Mouse (Mus musculus) erythroblast, embryonic 14.5 days (primary cell): ENCODE measurements around the gene Mical3. TPM values are rescaled to one million over a fixed set of nuclear protein-coding genes. Genes with fewer than 3 reads are reported as not detected.
A peak's percentile ranks its signal among the peaks of the same experiment; 100 is the strongest.

ENCODE experiments used
- H3K27me3 ChIP-seq: 2 replicates; pipeline ENCODE4 v1.6.1; 2012; ENCODE audit warnings: inconsistent platforms; ENCODE audit not compliant: control insufficient read depth
- H3K36me3 ChIP-seq: 2 replicates; pipeline ENCODE4 v1.6.1; 2012; ENCODE audit warnings: mild to moderate bottlenecking, inconsistent platforms; ENCODE audit not compliant: control insufficient read depth
- H3K4me1 ChIP-seq: 2 replicates; pipeline ENCODE4 v1.6.1; 2012; ENCODE audit warnings: inconsistent platforms; ENCODE audit not compliant: control insufficient read depth
- H3K4me3 ChIP-seq: replicated peaks from 2 replicates; pipeline ENCODE3; 2012; ENCODE audit warnings: moderate library complexity, mild to moderate bottlenecking, inconsistent platforms
- H3K9me3 ChIP-seq: 2 replicates; pipeline ENCODE4 v1.6.1; 2012; ENCODE audit warnings: low read length, inconsistent platforms, mixed read lengths; ENCODE audit not compliant: control insufficient read depth
- GATA1 ChIP-seq: IDR thresholded peaks from 2 replicates; pipeline ENCODE4 v1.6.1; 2012; ENCODE audit warnings: low read length, inconsistent platforms, mixed read lengths
- TAL1 ChIP-seq: IDR thresholded peaks from 3 replicates; pipeline ENCODE4 v1.6.1; 2012; ENCODE audit warnings: low read length, inconsistent platforms, mixed read lengths
- polyA plus RNA-seq: library from polyadenylated mRNA; stranded (reverse); fragments of >175 nt; gene quantifications from 2 replicates; pipeline ENCODE4 v1.2.3, GENCODE M21; 2012

The Mical3 gene
- polyA plus RNA-seq, 1 experiment = 11.0 TPM

DNA sequence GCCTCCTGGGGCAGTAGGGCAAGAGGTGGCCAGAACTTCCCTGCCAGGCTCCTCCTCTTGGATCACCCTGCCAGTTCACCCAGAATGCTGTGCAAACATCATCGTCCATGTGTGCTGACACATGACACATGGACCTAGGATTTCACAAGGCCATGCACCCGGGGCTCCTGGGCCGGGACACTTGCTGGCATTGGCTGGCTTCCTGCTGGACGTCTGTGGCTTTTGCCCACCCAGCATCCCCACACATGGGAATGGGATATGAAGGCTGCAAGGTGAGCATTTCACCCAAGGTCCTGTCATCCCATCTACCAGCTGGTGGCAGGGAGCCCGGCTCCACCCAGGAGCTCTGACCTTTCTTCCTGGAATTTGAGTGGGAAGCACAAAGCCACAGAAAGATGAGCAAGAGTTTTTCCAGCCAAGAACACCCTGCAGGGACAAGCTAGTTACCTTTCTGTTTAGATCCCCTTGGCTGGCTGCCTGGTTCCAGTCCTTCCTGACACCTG, 8.0 kb downstream of the Mical3 start:
- no peaks in the 10 kb centered on the region; the same call in 1 of the 2 replicates for H3K4me1 ChIP-seq
- H3K36me3 ChIP-seq = no peaks in the 10 kb centered on the region
- TF ChIP-seq TAL1 = no peak
- no peak for TF ChIP-seq GATA1
- H3K4me3 ChIP-seq = no peak overlapping the region
- H3K9me3 ChIP-seq = no peaks in the 10 kb centered on the region
- H3K27me3 ChIP-seq = peaks cover 2% of the 10 kb centered on the region; the same call in 1 of the 2 replicates

DNA sequence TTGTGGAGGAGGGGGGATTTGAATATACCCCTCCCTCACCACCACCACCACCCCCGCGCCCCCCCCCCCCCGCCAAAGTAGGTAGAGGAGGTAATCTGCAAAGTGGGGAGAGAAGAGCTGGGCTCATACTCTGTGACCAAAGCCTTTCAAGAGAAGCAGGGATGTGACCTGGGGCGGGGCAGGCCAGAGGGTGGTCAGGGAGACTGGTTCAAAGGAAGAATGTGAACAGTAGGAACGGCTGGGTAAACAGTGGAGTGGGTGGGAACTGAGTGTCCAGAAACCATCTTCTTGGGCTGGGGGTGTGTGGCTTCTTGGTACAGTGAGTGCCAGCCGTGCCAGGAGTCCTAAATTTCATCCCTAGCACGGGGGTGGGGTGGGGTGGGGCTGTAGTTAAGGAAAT, 10.0 kb downstream of the Mical3 start:
- Histone ChIP-seq H3K27me3 (no peaks in the 10 kb centered on the region), H3K4me1 (peaks cover 4% of the 10 kb centered on the region), H3K4me3 (no peak overlapping the region), H3K36me3 (no peaks in the 10 kb centered on the region), H3K9me3 (peaks cover 3% of the 10 kb centered on the region)
- TF ChIP-seq GATA1 = no peak
- TF ChIP-seq TAL1 = no peak

DNA sequence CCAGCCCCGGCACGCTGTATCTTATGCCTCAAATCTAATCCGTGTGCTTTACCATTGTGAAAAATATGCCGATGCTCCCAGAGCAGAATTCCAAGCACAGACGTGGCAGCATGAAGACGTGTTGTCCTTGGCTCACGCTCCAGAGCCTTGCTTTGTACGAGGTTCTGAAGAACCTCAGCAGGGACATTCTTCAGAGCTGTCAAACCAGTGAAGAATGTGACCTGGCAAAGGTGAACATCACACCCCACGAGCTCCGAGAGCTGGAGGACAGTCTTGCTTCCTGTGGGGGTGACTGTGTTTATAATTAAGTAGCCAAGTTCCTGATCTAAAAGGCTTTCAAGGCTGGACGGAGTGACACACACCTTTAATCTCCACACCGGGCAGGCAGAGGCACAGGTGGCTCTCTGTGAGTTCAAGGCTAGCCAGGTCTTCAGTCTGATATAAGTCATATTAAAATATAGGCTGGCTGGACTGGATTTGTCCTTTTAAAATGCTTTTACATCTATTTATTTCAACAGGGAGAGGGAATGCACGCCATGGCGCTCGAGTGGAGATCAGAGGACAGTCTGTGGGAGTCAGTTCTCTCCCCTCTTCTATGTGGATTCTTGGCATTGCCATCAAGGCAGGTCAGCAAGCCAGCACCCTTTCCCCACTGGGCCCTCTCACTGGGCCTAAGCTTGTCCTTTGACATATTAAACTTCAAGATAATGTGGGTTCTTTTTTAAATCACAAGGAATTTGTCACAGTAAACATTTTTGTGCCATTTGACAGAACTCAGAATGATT, 12.6 kb downstream of the Mical3 start:
- Histone ChIP-seq H3K9me3 (peaks cover 3% of the 10 kb centered on the region), H3K4me1 (peaks cover 15% of the 10 kb centered on the region), H3K4me3 (no peak overlapping the region), H3K27me3 (no peaks in the 10 kb centered on the region), H3K36me3 (no peaks in the 10 kb centered on the region)
- TF ChIP-seq TAL1 = no peak
- TF ChIP-seq GATA1 = no peak

DNA sequence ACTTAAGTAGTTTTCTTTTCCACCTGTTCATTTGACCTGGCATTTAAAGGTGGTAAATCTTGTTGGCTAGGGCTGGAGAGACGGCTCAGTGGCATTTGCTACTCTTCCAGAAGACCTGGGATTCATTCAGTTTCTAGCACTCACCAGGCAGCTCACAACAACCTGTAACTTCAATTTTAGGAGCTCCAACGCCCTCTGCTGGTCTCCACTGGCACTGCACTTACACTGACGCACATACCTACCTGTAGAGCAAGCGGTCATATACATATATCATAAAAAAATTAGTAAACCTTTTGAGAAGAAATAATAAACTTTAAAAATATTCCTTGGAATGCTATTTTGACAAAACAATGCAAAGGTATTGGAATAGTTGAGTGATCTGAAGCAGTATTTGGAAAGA, 13.7 kb downstream of the Mical3 start:
- H3K36me3 ChIP-seq = no peaks in the 10 kb centered on the region
- H3K4me3 ChIP-seq = no peak overlapping the region
- no peaks in the 10 kb centered on the region for H3K27me3 ChIP-seq
- TF ChIP-seq TAL1 (no peak), GATA1 (no peak)
- H3K9me3 ChIP-seq = peaks cover 3% of the 10 kb centered on the region
- peaks cover 25% of the 10 kb centered on the region for H3K4me1 ChIP-seq

DNA sequence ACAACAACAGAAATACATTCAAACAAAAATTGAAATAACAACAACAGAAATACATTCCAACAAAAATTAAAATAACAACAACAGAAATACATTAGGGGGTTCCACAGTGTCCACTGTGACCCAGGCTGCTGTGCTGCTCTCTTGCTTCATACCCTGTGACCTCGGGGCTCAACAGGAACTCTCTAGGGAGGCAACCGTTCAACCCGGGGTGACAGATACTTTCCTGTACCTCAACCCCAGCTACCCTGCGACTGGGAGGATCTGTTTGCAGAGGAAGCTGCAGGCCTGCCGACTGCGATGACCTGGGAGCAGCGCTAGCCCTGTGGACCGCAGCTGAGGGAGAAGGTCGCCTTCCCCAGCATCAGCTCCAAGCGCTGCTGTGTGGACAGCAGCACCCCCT, 14.4 kb downstream of the Mical3 start:
- H3K4me3 ChIP-seq = no peak overlapping the region

DNA sequence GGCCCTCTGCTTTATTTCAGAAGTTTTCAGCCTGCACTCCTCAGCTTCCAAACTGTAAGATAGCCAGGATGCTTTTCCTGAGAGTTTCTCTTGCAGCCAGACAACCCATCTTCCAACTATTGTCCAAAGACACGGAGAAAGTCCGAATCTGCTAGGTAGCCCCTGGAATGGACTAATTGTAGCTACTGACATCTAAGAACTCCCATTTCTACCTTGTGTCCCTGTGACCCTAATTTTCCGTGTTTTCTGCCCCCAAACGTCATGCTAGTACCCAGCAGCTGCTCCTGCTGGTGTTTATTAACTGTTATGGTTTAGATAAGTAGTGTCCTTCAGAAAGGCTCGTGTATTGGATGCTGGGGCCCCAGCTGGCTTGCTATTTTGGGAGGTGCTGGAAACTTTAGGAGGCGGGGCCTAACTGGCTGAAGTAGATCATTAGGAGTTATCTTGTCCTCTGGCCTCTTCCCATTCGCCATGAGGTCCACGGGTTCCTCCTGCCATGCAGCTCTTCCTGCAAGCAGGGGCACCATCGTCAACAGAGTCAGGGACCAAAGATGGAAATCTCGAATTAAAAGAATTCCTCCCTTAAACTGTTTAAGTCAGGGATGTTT, 19.2 kb downstream of the Mical3 start:
- peak overlapping the region; percentile 99 for H3K4me3 ChIP-seq
- no peaks in the 10 kb centered on the region for H3K9me3 ChIP-seq
- TF ChIP-seq GATA1 (peak; percentile 43), TAL1 (no peak)
- H3K27me3 ChIP-seq = no peaks in the 10 kb centered on the region
- H3K4me1 ChIP-seq = peaks cover 70% of the 10 kb centered on the region
- peaks cover 13% of the 10 kb centered on the region for H3K36me3 ChIP-seq

More for the DNA sequence above, 14.4 kb downstream of the Mical3 start:
- no peaks in the 10 kb centered on the region for H3K27me3 ChIP-seq
- no peaks in the 10 kb centered on the region for H3K36me3 ChIP-seq
- TF ChIP-seq GATA1 (no peak), TAL1 (no peak)
- peaks cover 3% of the 10 kb centered on the region for H3K9me3 ChIP-seq
- peaks cover 32% of the 10 kb centered on the region for H3K4me1 ChIP-seq

DNA sequence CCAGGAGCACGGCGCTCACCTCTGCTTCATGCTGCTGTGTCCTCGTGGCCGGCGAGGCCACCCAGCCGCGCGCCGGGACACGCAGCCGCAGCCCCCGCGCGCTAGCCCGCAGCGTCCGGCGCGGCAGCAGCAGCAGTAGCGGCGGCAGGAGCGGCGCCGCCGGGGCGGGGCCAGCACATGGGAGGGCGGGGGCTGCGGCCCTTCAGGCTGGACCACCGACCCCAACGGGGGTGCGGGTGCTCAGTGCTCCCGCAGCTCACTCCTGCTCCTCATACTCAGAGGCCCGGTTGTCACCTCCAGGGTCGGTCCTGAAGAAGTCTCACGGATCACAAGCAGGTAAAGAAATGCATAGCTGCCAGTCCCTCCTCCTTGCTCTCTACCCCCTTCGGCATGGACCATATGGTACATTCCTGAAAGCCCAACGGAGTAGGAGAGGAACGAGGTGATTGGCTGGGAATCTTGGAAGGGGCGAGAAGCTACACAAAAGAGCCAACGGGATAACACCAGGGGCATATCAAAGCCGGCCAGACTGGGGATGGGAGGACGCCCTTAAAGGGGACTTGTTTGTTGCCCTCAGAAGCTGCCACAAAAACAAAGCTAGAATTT, 20.7 kb downstream of the Mical3 start:
- peak; percentile 19; the same call in 1 of the 3 replicates for TF ChIP-seq TAL1
- peak; percentile 39; the same call in 1 of the 2 replicates for TF ChIP-seq GATA1
- no peaks in the 10 kb centered on the region for H3K27me3 ChIP-seq
- H3K4me1 ChIP-seq = peaks cover 80% of the 10 kb centered on the region
- H3K9me3 ChIP-seq = no peaks in the 10 kb centered on the region
- H3K36me3 ChIP-seq = peaks cover 28% of the 10 kb centered on the region
- peak overlapping the region; percentile 99 for H3K4me3 ChIP-seq

DNA sequence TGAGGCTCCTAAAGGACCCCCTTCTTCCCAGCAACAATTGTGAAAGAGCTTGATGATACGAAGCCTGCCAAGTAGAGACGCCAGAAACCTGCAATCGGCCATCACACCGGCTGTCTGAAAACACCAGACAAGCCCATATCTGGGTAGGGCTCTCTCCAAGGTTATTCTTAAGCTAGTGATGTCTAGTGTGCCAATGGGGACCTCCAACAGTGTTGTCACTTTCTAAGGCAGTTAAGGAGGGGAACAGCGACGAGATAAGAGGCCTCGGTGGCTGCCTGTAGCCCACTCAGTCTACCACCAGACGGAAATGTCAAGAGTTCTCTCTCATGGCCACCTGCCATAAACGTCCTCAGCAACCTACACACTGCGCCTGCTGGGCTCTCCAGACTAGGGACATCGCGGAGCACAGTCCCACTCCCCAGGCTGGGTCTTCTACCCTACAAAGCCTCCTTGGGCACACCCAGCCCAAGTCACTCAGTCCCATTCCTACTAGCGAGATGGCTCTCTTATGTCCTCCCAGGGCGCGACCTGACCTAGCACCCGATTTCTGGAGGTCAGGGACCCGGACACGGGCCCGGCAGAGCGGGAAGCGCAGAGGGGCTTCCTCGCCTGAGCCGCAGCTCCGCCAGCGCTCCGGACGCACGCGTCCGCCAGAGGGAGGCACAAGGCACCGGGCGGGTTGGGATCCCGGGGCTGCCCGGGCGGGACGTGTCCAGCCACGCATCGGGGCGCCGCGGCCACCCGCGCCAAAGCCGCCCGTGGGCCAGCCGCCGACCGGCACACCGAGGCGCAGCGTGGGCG, 21.4 kb downstream of the Mical3 start:
- no peak for TF ChIP-seq GATA1
- TF ChIP-seq TAL1 = no peak
- Histone ChIP-seq H3K27me3 (no peaks in the 10 kb centered on the region), H3K4me1 (peaks cover 85% of the 10 kb centered on the region), H3K36me3 (peaks cover 35% of the 10 kb centered on the region), H3K9me3 (no peaks in the 10 kb centered on the region), H3K4me3 (peak overlapping the region; percentile 99)

DNA sequence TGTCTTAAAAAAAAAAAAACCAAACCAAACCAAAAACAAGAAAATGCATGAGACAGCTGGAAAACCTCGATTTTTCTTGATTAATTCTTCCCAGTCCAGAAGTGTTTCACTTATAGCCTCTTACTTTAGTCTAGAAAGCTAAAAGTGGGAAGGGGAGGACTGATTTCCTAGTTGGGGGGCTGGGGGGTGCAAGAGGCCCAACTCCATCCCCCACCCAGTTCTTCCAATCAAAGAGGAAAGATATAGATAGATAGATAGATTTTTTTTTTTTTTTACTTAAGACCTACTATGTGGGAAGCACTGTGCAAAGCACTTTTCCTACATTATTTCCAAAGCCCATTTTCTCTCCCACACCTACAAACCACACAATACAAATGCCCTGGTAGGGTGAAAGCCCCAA, 22.7 kb downstream of the Mical3 start:
- no peaks in the 10 kb centered on the region for H3K27me3 ChIP-seq
- H3K4me3 ChIP-seq = peak overlapping the region; percentile 99
- TF ChIP-seq GATA1 = no peak
- peaks cover 48% of the 10 kb centered on the region for H3K36me3 ChIP-seq
- H3K9me3 ChIP-seq = no peaks in the 10 kb centered on the region
- H3K4me1 ChIP-seq = peaks cover 89% of the 10 kb centered on the region
